Mouse (Mus musculus) hindbrain, embryonic 11.5 days (tissue): ENCODE measurements around the gene Ednra. TPM values are rescaled to one million over a fixed set of nuclear protein-coding genes. Genes with fewer than 3 reads are reported as not detected.
A peak's percentile ranks its signal among the peaks of the same experiment; 100 is the strongest.

ENCODE experiments used
- ATAC-seq: fragments of 200-750 bp; cut with Nextera tagmentation; 2 replicates; pipeline ENCODE4 v1.8.0; 2017; ENCODE audit warnings: mild to moderate bottlenecking, moderate TSS enrichment, moderate library complexity; ENCODE audit not compliant: low FRiP score
- DNase-seq: peaks from one replicate; pipeline ENCODE4 v3.0.0-alpha.2; 2015; ENCODE audit warnings: low spot score
- H3K27ac ChIP-seq: fragments of 300-500 bp; sonication (generic); 2 replicates; pipeline ENCODE4 v1.5.1; 2014; ENCODE audit warnings: mild to moderate bottlenecking, low read depth, low read length
- H3K27me3 ChIP-seq: fragments of 300-500 bp; sonication (generic); 2 replicates; pipeline ENCODE4 v1.6.1; 2014; ENCODE audit warnings: mild to moderate bottlenecking, low read length, moderate library complexity, mixed read lengths; ENCODE audit not compliant: control insufficient read depth, insufficient read depth
- H3K36me3 ChIP-seq: fragments of 300-500 bp; sonication (generic); 2 replicates; pipeline ENCODE4 v1.6.1; 2014; ENCODE audit warnings: mild to moderate bottlenecking, low read length, moderate library complexity, mixed read lengths; ENCODE audit not compliant: control insufficient read depth, insufficient read depth
- H3K4me1 ChIP-seq: fragments of 300-500 bp; sonication (generic); replicated peaks from 2 replicates; pipeline ENCODE4 v1.6.1; 2014; ENCODE audit warnings: low read length, mixed read lengths; ENCODE audit not compliant: control insufficient read depth, insufficient read depth
- H3K4me2 ChIP-seq: fragments of 300-500 bp; sonication (generic); replicated peaks from 2 replicates; pipeline ENCODE4 v1.6.1; 2014; ENCODE audit warnings: mild to moderate bottlenecking, low read depth, low read length
- H3K4me3 ChIP-seq: fragments of 300-500 bp; sonication (generic); 2 replicates; pipeline ENCODE4 v1.5.1; 2014; ENCODE audit warnings: low read depth, low read length
- H3K9ac ChIP-seq: fragments of 300-500 bp; sonication (generic); 2 replicates; pipeline ENCODE4 v1.6.1; 2014; ENCODE audit warnings: low read depth, low read length
- H3K9me3 ChIP-seq: fragments of 300-500 bp; sonication (generic); 2 replicates; pipeline ENCODE4 v1.6.1; 2016; ENCODE audit warnings: low read length; ENCODE audit not compliant: control insufficient read depth
- WGBS: fragments of 180-500 bp; shearing (Covaris S2); extraction: QIAGEN DNeasy Blood & Tissue Kit; methylation state at CpG from one replicate; pipeline ENCODE4 v1.1.7; 2014; 5-methylcytosine and 5-hydroxymethylcytosine counted together
- polyA plus RNA-seq: library from polyadenylated mRNA; unstranded; fragments of >200 nt; fragmentation: Nextera tagmentation; extraction: Ambion mirVana; gene quantifications from 2 replicates; pipeline ENCODE4 v1.2.1, GENCODE M21; 2014

Gene Ednra
- 17.3 and 23.9 TPM in 2 replicates for polyA plus RNA-seq

DNA sequence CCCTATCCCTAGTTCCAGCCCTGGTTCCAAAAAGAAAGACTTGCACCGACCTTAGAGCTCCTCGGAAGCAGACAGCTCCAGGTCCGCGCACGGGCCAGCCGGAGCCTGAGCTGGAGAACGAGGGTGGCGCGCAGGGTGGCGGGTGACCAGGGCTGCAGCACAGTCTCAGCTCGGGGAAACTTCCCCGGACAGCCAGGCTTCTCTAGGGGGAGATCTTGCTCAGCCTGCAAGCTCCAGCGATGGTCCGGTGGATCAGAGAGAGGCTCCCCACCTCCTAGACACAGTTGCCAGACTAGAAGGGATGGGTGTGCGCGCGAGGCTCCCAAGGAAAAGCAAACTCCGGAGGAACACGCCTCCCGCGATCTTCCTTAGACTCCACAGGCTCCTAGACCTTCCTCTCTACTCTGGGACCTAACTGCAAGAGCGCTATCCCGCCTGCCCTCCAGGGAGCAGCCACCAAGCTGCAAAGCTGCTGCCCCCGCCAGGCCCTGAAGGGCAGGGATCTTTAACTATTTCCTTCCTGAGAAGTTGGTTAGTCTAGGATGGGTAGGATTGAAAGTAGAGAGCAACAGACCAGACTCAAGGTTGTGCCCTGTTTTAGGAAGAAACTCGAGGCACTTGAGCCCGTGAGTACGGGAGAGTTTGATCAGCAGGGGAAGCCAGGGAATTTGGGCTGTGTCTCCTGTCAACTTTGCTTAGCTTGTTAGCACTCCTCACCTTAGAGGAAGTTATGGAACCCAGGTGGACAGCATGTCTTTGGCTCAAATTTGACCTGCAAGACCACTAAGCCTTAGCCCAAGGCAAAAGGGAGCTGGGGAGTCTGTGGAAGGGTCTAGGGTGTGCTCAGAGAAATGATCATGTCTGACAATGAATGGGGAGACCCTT, at the start of gene Ednra:
TSS of gene Ednra (minus strand) at position 419 of the 885 bp plus-strand sequence.
- Histone ChIP-seq H3K9ac (peak within 1 kb of the TSS; percentile 68), H3K9me3 (no peaks in the 10 kb centered on the region), H3K27ac (peak within 1 kb of the TSS; percentile 54), H3K36me3 (no peaks in the 10 kb centered on the region), H3K27me3 (no peaks in the 10 kb centered on the region), H3K4me2 (peak within 1 kb of the TSS; percentile 71), H3K4me1 (peaks cover 5% of the 10 kb centered on the region; the same call in 1 of the 2 replicates), H3K4me3 (peak within 1 kb of the TSS; percentile 48)
- WGBS: 1% methylated on average over 27 of the region's 27 CpGs
- peak; percentile 64 for DNase-seq
- ATAC-seq: peak; percentile 90

DNA sequence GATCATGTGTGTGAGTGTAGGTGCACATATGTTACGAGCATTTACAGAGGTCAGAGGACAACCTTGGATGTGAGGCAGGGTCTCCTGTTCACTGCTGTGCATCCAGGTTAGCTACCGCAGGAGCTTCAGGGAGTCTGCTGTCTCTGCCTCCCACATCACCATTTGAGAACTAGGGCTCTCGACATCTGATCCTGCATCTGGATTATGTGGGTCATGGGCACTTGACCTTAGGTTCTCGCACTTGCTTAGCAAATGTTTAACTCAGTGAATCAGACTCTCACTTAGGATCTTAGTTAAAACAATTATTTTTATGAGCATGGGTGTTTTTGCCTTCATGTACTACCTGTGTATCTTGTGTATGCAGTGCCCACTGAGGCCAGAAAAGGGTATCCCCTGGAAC, 49.6 kb upstream of the Ednra start:
- 68% methylated on average over 4 of the region's 4 CpGs for WGBS
- no peak overlapping the region for H3K4me2 ChIP-seq
- DNase-seq (no peak), ATAC-seq (no peak)
- H3K4me3 ChIP-seq: no peak overlapping the region
- no peaks in the 10 kb centered on the region for H3K36me3 ChIP-seq
- H3K27me3 ChIP-seq: no peaks in the 10 kb centered on the region
- H3K27ac ChIP-seq: no peak overlapping the region
- H3K9ac ChIP-seq: no peak overlapping the region
- H3K9me3 ChIP-seq: no peaks in the 10 kb centered on the region
- H3K4me1 ChIP-seq: no peaks in the 10 kb centered on the region

DNA sequence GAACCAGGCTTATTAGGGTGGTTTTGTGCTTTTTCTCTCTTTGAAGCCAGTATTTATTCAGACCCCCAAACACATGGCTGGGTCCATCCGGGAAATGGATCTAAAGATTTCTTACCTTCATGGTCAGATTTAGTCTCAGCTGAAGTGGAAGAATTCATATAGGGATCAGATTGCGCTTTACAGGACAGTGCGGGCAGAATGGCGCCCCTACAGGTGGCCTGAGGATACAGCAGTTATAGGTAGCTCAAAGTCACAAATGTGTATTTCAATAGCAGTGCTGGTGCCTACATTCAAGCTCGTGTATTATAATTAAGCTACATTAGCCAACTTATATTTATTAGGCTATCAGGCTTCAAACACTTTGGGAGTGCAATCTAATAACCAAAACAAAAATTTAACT, 49.0 kb upstream of the Ednra start:
- DNase-seq: peak; percentile 8
- H3K4me1 ChIP-seq: no peaks in the 10 kb centered on the region
- 79% methylated on average over 5 of the region's 5 CpGs for WGBS
- no peaks in the 10 kb centered on the region for H3K9me3 ChIP-seq
- no peak overlapping the region for H3K4me2 ChIP-seq
- no peak overlapping the region for H3K27ac ChIP-seq
- no peak for ATAC-seq
- no peaks in the 10 kb centered on the region for H3K36me3 ChIP-seq
- no peak overlapping the region for H3K9ac ChIP-seq
- no peak overlapping the region for H3K4me3 ChIP-seq
- no peaks in the 10 kb centered on the region for H3K27me3 ChIP-seq

DNA sequence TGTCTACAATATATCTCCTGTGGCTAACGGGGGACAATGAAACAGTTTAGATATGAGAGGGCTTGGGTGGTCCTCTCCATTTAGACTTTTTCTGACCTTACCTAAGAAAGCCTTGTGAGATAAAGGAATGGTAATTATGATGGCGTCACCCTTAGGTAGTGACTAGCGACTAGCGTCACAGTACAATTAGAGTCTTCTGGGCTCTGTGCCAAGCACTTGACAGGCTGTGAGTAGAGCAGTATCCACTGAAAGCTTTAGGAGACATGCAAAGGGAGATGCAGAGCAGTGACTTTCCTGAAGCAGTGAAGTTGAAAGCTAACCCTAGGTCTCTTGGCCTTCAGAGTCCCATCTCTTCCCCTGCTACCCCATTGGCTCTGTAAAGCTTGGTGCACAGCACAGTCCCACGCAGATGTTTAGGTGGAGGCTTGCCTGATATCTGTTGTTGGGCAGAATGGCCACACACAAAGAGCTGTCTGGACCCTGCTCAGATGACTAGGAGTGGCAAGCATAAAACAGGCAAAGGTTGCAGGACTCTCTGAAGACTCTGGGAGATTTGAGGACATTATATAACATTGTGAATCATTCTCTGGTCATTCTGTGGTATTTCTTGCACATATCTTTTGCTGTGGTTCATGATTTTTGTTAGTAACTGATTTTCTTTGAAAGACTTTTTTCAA, 48.1 kb upstream of the Ednra start:
- DNase-seq: no peak

DNA sequence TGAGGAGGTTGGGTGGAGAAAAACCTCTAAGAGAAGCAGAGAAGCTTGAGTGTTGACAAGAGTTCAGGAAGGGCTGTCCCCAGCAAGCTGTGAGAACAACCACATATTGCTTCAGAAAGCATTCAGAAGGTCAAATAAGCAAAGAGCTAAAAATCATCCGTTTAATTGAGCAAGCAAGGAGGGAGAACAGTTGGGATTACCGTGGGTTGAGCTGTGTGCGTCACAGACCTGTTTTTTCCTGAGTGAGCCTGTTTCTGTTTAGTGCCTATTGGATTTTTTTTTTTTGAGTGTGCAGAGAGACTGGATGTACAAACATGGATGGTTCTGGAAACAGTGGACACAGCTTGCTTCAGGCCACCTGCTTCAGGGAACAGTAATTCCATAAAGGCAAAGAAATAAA, 46.7 kb upstream of the Ednra start:
- Histone ChIP-seq H3K27ac (no peak overlapping the region), H3K36me3 (no peaks in the 10 kb centered on the region), H3K4me3 (no peak overlapping the region), H3K4me2 (no peak overlapping the region), H3K4me1 (no peaks in the 10 kb centered on the region), H3K9ac (no peak overlapping the region), H3K9me3 (no peaks in the 10 kb centered on the region), H3K27me3 (no peaks in the 10 kb centered on the region)
- 96% methylated on average over 3 of the region's 3 CpGs for WGBS
- no peak for DNase-seq
- no peak for ATAC-seq

More for the DNA sequence above, 48.1 kb upstream of the Ednra start:
- Histone ChIP-seq H3K4me1 (no peaks in the 10 kb centered on the region), H3K27ac (no peak overlapping the region), H3K9me3 (no peaks in the 10 kb centered on the region), H3K4me2 (no peak overlapping the region), H3K27me3 (no peaks in the 10 kb centered on the region), H3K9ac (no peak overlapping the region), H3K36me3 (no peaks in the 10 kb centered on the region), H3K4me3 (no peak overlapping the region)
- 0 out of 2 replicates have a peak, but pooled peaks have one; percentile 17 for ATAC-seq
- 84% methylated on average over 5 of the region's 5 CpGs for WGBS

DNA sequence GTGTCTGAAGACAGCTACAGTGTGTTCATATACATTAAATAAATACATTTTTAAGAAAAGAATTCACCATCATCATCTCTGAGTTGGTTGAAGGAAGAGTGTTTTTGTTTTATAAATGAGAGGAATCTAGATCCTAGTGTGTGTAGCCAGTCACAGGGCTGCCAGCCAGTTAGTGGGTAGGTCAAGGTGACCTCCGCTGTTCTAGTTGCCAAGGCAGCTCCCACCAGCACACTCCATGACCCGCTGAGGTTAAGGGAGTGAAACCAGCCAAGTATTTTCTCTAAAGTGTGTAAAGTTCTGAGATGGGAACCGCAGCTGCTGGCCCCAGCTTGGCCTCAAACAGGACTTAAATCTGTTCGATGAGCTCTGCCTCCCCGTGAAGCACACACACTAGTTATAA, 44.7 kb upstream of the Ednra start:
- DNase-seq: no peak
- no peak overlapping the region for H3K4me3 ChIP-seq
- WGBS: 90% methylated on average over 5 of the region's 5 CpGs
- no peaks in the 10 kb centered on the region for H3K9me3 ChIP-seq
- no peak overlapping the region for H3K4me2 ChIP-seq
- no peaks in the 10 kb centered on the region for H3K27me3 ChIP-seq
- H3K9ac ChIP-seq: no peak overlapping the region
- no peak for ATAC-seq
- H3K36me3 ChIP-seq: no peaks in the 10 kb centered on the region
- H3K27ac ChIP-seq: no peak overlapping the region
- H3K4me1 ChIP-seq: no peaks in the 10 kb centered on the region

DNA sequence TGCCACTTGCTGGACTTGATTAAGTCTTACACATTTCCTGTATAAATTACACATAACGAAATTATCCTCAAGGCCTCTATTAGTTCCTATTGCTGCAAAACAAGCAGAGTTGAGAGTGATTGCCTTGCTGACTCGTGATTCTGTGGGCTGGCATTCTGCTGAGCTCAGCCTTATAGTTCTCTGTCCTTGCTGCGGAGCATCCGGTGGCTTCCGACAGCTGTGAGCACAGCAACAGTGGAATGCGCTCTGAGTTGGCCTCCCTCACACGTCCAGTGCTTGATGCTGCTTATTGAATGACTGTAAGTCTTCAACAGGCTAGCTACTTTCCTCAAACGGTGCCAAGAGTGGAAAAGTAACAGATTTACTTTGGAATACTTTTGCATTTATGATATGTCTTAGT, 40.0 kb upstream of the Ednra start:
- ATAC-seq (no peak), DNase-seq (no peak)
- no peaks in the 10 kb centered on the region for H3K27me3 ChIP-seq
- no peaks in the 10 kb centered on the region for H3K36me3 ChIP-seq
- H3K4me1 ChIP-seq: no peaks in the 10 kb centered on the region
- 75% methylated on average over 8 of the region's 8 CpGs for WGBS
- H3K4me3 ChIP-seq: no peak overlapping the region
- no peak overlapping the region for H3K27ac ChIP-seq
- no peak overlapping the region for H3K9ac ChIP-seq
- H3K4me2 ChIP-seq: no peak overlapping the region
- no peaks in the 10 kb centered on the region for H3K9me3 ChIP-seq

DNA sequence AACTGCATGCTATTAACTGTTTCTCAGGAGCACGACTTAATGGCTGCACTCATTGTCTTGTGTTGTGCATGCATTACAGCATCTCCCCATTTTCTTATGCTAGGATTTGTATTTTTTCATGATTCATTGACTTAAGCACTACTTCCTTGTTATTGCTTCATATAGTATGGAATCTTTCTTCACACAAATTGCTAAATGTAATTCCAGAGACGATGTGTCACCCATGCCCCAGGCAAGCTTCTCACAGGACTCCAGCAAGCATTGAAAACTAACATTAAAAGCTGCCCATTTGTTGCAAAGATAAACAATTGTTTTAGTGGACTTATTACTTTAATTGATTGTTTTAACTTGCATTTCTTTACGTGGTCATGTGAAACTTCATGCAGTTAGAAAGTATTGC, 38.7 kb upstream of the Ednra start:
- Histone ChIP-seq H3K4me3 (no peak overlapping the region), H3K27me3 (no peaks in the 10 kb centered on the region), H3K36me3 (no peaks in the 10 kb centered on the region), H3K4me2 (no peak overlapping the region), H3K9ac (no peak overlapping the region), H3K4me1 (no peaks in the 10 kb centered on the region), H3K27ac (no peak overlapping the region), H3K9me3 (no peaks in the 10 kb centered on the region)
- ATAC-seq (no peak), DNase-seq (no peak)
- WGBS: 88% methylated on average over 3 of the region's 3 CpGs
